Mouse (Mus musculus) yolk sac, embryonic 10.5 days (tissue): Measurements from ENCODE around the gene Cx3cl1.

Experiments
- DNase-seq: peaks from one replicate; pipeline ENCODE4 v3.0.0-alpha.2; 2017; ENCODE audit warnings: low spot score

The Cx3cl1 gene

GRCm38 (mm10) chr8:94801293-94802095 lies 29.7 kb downstream of the Cx3cl1 start:
- no peak for DNase-seq

GRCm38 (mm10) chr8:94802375-94802774 lies 30.6 kb downstream of the Cx3cl1 start:
- no peak for DNase-seq

GRCm38 (mm10) chr8:94803551-94803950 lies 31.7 kb downstream of the Cx3cl1 start:
- no peak for DNase-seq

- DNase-seq: no peak
Observed at GRCm38 (mm10) chr8:94804546-94805340, 32.9 kb downstream of the Cx3cl1 start.

GRCm38 (mm10) chr8:94805811-94806210 lies 34.0 kb downstream of the Cx3cl1 start:
- no peak for DNase-seq

- no peak for DNase-seq
Observed at GRCm38 (mm10) chr8:94807506-94807905, 35.7 kb downstream of the Cx3cl1 start.

- DNase-seq: no peak
Observed at GRCm38 (mm10) chr8:94808372-94808771, 36.6 kb downstream of the Cx3cl1 start.

GRCm38 (mm10) chr8:94810153-94810552 lies 38.3 kb downstream of the Cx3cl1 start, which contains the start of gene Ccl17:
Gene Ccl17, plus strand, starts transcription at chr8:94810453.
- DNase-seq: no peak

- no peak for DNase-seq
Observed at GRCm38 (mm10) chr8:94810855-94811254, 39.0 kb downstream of the Cx3cl1 start.

GRCm38 (mm10) chr8:94811654-94812053 lies 39.8 kb downstream of the Cx3cl1 start:
- DNase-seq: no peak

GRCm38 (mm10) chr8:94812645-94813098 lies 40.9 kb downstream of the Cx3cl1 start:
- DNase-seq: peak; percentile 83

GRCm38 (mm10) chr8:94814556-94814955 lies 42.7 kb downstream of the Cx3cl1 start:
- no peak for DNase-seq

- no peak for DNase-seq
Observed at GRCm38 (mm10) chr8:94817933-94818332, 46.1 kb downstream of the Cx3cl1 start.

- peak; percentile 22 for DNase-seq
Observed at GRCm38 (mm10) chr8:94819671-94820179, 47.9 kb downstream of the Cx3cl1 start.

- no peak for DNase-seq
Observed at GRCm38 (mm10) chr8:94820553-94820952, 48.7 kb downstream of the Cx3cl1 start.

GRCm38 (mm10) chr8:94821381-94821780 lies 49.6 kb downstream of the Cx3cl1 start:
- no peak for DNase-seq

- DNase-seq: peak; percentile 59
Observed at GRCm38 (mm10) chr8:94822637-94823560, 51.1 kb downstream of the Cx3cl1 start.

GRCm38 (mm10) chr8:94825170-94825569 lies 53.4 kb downstream of the Cx3cl1 start:
- DNase-seq: no peak

- DNase-seq: no peak
Observed at GRCm38 (mm10) chr8:94826210-94826609, 54.4 kb downstream of the Cx3cl1 start.

- no peak for DNase-seq
Observed at GRCm38 (mm10) chr8:94828284-94828683, 56.5 kb downstream of the Cx3cl1 start.
